Mouse (Mus musculus): Measurements from ENCODE around the gene Pde10a.

- TF ChIP-seq CTCF (IDR thresholded peaks at IDR 0.05; ENCODE audit: low read depth, low read length) (no peak), POLR2A (IDR thresholded peaks at IDR 0.05; ENCODE audit: extremely low read depth, insufficient read depth, low read length) (no peak)
Measured at GRCm38 (mm10) chr17:8658751-8659454, 133.7 kb downstream of the Pde10a start.
